Mouse (Mus musculus): ENCODE measurements around the gene Rap2b.

GRCm38 (mm10) chr3:61345636-61346035, 15.8 kb upstream of the Rap2b start:
- TF ChIP-seq CTCF (IDR thresholded peaks at IDR 0.05; ENCODE audit: borderline replicate concordance, extremely low read depth, insufficient read depth, insufficient read length) (no peak), POLR2A (IDR thresholded peaks at IDR 0.05; ENCODE audit: borderline replicate concordance, extremely low read depth, insufficient read depth, insufficient read length, poor library complexity, severe bottlenecking) (no peak)
